Mouse (Mus musculus): ENCODE data around the gene Cd164l2.

GRCm38 (mm10) chr4:133185893-133186292 lies 26.0 kb upstream of the Cd164l2 start:
- no peak for TF ChIP-seq CTCF (IDR thresholded peaks at IDR 0.05; ENCODE audit: low read depth, low read length)
- TF ChIP-seq GATA1 (IDR thresholded peaks at IDR 0.05; ENCODE audit: borderline replicate concordance, low read length): no peak
